Mouse (Mus musculus): ENCODE results near the gene Tiparp. TPM values are rescaled to one million over a fixed set of nuclear protein-coding genes. Genes with fewer than 3 reads are reported as not detected.

The Tiparp gene
- polyA plus RNA-seq, 1 experiment from 2014 or later: 24.3 TPM

DNA sequence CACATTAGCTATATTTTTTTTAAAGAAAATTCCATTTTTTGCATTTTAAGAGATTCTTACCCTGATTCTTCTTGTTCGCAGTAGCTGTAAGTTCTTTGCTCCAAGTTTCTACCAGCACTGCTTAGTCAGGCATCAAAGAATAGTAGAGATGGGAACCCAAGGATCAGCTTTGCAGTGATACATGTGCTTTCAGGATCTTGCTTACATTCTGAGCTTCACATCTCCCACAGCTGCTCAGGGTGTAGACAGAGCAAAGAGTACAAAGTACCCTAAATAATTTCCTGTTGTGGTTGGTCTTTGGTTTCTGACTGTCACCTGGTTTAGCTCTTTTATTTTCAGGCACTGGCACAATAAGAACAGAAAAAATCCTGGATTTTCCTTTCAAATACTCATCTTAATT lies 9.1 kb downstream of the Tiparp start:
- peaks cover 18% of the 10 kb centered on the region for H3K4me1 ChIP-seq (ENCODE audit: control insufficient read depth, insufficient read depth, low read length)
- WGBS: 79% methylated on average over 1 of the region's 1 CpGs
- no peaks in the 10 kb centered on the region for H3K27me3 ChIP-seq (ENCODE audit: control insufficient read depth, insufficient read depth, low read length)
- no peak overlapping the region for H3K9ac ChIP-seq (ENCODE audit: low read length)
- H3K4me3 ChIP-seq (ENCODE audit: low read length): no peak overlapping the region
- H3K27ac ChIP-seq (ENCODE audit: low read length): no peak overlapping the region; the same call in 1 of the 2 replicates
- no peaks in the 10 kb centered on the region for H3K9me3 ChIP-seq (replicated peaks; ENCODE audit: control insufficient read depth, low read length)
- H3K36me3 ChIP-seq (ENCODE audit: control insufficient read depth, insufficient read depth): peaks cover 6% of the 10 kb centered on the region; the same call in 1 of the 2 replicates
- no peak overlapping the region for H3K4me2 ChIP-seq (ENCODE audit: low read depth, low read length)
- ATAC-seq (replicated peaks; ENCODE audit: extremely low read depth, insufficient read depth, low FRiP score): no peak; the same call in 1 of the 2 replicates

DNA sequence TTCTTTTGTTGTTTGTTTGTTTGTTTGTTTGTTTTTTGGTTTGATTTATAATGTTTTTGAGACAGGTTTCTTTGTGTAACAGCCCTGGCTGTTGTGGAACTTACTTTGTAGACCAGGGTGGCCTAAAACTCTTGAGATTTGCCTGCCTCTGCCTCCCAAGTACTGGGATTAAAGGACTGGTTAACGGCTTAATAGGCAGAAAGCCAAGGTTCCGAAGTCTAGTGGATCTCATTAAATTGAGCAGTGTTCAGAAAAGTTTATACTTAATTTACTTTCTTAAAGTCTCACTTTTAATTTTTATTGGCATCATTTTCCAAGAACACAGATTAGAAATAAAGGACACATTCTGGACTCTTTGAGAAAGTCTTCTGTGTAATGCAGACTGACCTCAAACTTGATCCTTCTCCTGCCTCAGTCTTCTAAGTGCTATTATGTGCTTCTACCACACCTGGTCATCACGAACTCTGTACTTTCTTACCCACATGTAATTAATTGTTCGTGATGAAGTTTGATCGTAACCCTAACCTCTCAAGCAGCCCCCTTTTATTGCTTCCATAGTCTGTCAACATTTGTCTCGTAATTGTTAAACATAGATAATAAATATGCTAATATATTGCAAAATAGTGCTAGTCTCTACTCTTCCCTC lies 12.8 kb downstream of the Tiparp start:
- Histone ChIP-seq H3K27me3 (ENCODE audit: control insufficient read depth, insufficient read depth, low read length) (no peaks in the 10 kb centered on the region), H3K4me3 (ENCODE audit: low read length) (no peak overlapping the region), H3K27ac (ENCODE audit: low read length) (no peak overlapping the region), H3K9me3 (replicated peaks; ENCODE audit: control insufficient read depth, low read length) (no peaks in the 10 kb centered on the region), H3K4me1 (ENCODE audit: control insufficient read depth, insufficient read depth, low read length) (peaks cover 11% of the 10 kb centered on the region), H3K4me2 (ENCODE audit: low read depth, low read length) (no peak overlapping the region), H3K36me3 (ENCODE audit: control insufficient read depth, insufficient read depth) (no peaks in the 10 kb centered on the region), H3K9ac (ENCODE audit: low read length) (no peak overlapping the region)
- no peak for ATAC-seq (replicated peaks; ENCODE audit: extremely low read depth, insufficient read depth, low FRiP score)
- 90% methylated on average over 6 of the region's 6 CpGs for WGBS

DNA sequence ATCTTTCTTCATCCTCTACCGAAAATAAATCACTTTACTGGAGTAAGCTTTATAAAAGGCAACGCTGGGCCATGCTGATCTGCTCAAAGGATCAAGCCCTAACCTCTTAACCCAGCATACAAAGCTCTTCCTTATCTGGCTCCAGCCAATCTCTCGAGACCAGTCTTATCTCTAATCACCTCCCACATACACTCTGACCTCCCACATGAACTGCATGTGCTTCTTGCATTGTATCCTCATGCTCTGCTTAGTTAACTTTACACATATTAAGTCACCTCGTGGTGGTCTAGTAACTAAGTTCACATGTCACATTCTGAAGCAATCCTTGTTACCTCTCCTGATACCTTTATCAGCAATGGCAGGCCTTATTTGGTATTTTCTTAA lies 13.3 kb downstream of the Tiparp start:
- no peak for ATAC-seq (replicated peaks; ENCODE audit: extremely low read depth, insufficient read depth, low FRiP score)

DNA sequence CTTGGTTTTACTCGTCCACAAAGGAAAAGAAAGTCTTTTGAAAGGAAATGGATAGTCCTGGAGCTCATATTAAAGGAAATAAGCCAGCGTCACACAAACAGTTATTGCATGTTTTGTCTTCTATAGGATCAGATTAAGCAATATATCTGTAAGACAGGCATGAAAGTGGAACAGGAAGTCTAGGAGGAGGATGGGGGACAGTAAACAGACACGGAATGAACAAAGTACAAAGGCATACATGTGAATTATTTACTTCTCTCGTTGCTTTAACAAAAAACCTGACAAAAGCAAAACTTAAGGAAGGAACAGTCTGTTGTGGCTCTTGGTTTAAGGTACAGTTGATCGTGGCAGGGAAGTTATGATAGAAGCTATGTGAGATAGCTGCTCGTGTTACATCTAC lies 21.6 kb downstream of the Tiparp start:
- H3K36me3 ChIP-seq (ENCODE audit: control insufficient read depth, insufficient read depth): peaks cover 10% of the 10 kb centered on the region
- no peak overlapping the region for H3K27ac ChIP-seq (ENCODE audit: low read length)
- 70% methylated on average over 6 of the region's 6 CpGs for WGBS
- no peak overlapping the region for H3K4me2 ChIP-seq (ENCODE audit: low read depth, low read length)
- H3K27me3 ChIP-seq (ENCODE audit: control insufficient read depth, insufficient read depth, low read length): no peaks in the 10 kb centered on the region
- no peak for ATAC-seq (replicated peaks; ENCODE audit: extremely low read depth, insufficient read depth, low FRiP score)
- H3K4me3 ChIP-seq (ENCODE audit: low read length): no peak overlapping the region
- H3K9me3 ChIP-seq (replicated peaks; ENCODE audit: control insufficient read depth, low read length): no peaks in the 10 kb centered on the region
- H3K4me1 ChIP-seq (ENCODE audit: control insufficient read depth, insufficient read depth, low read length): no peaks in the 10 kb centered on the region; the same call in 1 of the 2 replicates
- no peak overlapping the region for H3K9ac ChIP-seq (ENCODE audit: low read length)

More for the DNA sequence above, 13.3 kb downstream of the Tiparp start:
- peaks cover 11% of the 10 kb centered on the region for H3K4me1 ChIP-seq (ENCODE audit: control insufficient read depth, insufficient read depth, low read length)
- no peak overlapping the region for H3K27ac ChIP-seq (ENCODE audit: low read length)
- no peaks in the 10 kb centered on the region for H3K27me3 ChIP-seq (ENCODE audit: control insufficient read depth, insufficient read depth, low read length)
- H3K9me3 ChIP-seq (replicated peaks; ENCODE audit: control insufficient read depth, low read length): no peaks in the 10 kb centered on the region
- no peak overlapping the region for H3K4me2 ChIP-seq (ENCODE audit: low read depth, low read length)
- H3K4me3 ChIP-seq (ENCODE audit: low read length): no peak overlapping the region
- H3K36me3 ChIP-seq (ENCODE audit: control insufficient read depth, insufficient read depth): no peaks in the 10 kb centered on the region
- H3K9ac ChIP-seq (ENCODE audit: low read length): no peak overlapping the region
- WGBS: 22% methylated on average over 4 of the region's 4 CpGs

DNA sequence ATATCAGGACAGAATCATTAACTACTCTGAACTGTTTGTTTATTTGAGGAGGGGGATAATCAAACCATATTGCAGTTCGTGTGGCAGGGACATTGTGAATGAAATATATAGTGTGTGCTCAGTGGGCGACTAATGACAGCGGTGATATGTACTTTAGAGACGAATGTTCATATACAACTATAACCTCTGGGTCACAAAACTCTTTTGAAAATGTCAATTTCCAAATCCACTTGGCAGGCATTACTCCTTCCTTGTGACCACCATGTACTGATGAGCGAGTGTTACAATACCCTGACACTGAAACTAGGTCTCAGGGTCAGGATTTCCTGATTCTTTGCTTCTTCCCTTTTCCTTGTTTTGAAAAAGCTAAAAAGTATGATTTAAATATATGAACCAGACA lies 22.9 kb downstream of the Tiparp start:
- H3K4me2 ChIP-seq (ENCODE audit: low read depth, low read length): no peak overlapping the region
- H3K36me3 ChIP-seq (ENCODE audit: control insufficient read depth, insufficient read depth): peaks cover 10% of the 10 kb centered on the region
- 79% methylated on average over 5 of the region's 5 CpGs for WGBS
- H3K9me3 ChIP-seq (replicated peaks; ENCODE audit: control insufficient read depth, low read length): no peaks in the 10 kb centered on the region
- no peak overlapping the region for H3K9ac ChIP-seq (ENCODE audit: low read length)
- H3K4me3 ChIP-seq (ENCODE audit: low read length): no peak overlapping the region
- H3K27ac ChIP-seq (ENCODE audit: low read length): no peak overlapping the region
- H3K4me1 ChIP-seq (ENCODE audit: control insufficient read depth, insufficient read depth, low read length): no peaks in the 10 kb centered on the region; the same call in 1 of the 2 replicates
- ATAC-seq (replicated peaks; ENCODE audit: extremely low read depth, insufficient read depth, low FRiP score): no peak
- H3K27me3 ChIP-seq (ENCODE audit: control insufficient read depth, insufficient read depth, low read length): no peaks in the 10 kb centered on the region

DNA sequence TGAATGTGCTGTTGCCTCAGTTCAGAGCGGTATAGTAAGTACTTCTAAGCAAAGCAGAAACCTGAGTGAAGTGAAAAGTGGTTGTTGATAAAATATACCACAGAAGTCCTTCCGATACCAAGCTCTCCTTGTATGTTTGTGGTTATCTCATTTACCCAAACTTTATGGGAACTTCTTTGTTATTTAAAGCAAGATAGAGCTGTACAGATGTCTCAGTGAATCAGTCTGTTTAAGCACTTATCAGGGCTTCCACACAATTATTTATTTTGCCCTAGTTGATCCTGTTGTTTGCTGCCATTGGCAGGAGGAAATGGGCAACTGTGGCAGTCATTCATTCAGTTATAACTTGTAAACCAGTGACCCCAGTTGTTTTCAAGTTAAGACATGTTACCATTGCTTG lies 26.4 kb downstream of the Tiparp start:
- Histone ChIP-seq H3K9me3 (replicated peaks; ENCODE audit: control insufficient read depth, low read length) (no peaks in the 10 kb centered on the region), H3K36me3 (ENCODE audit: control insufficient read depth, insufficient read depth) (peaks cover 7% of the 10 kb centered on the region), H3K4me1 (ENCODE audit: control insufficient read depth, insufficient read depth, low read length) (no peaks in the 10 kb centered on the region; the same call in 1 of the 2 replicates), H3K4me2 (ENCODE audit: low read depth, low read length) (no peak overlapping the region), H3K27me3 (ENCODE audit: control insufficient read depth, insufficient read depth, low read length) (no peaks in the 10 kb centered on the region), H3K9ac (ENCODE audit: low read length) (no peak overlapping the region), H3K4me3 (ENCODE audit: low read length) (no peak overlapping the region), H3K27ac (ENCODE audit: low read length) (no peak overlapping the region)
- 88% methylated on average over 2 of the region's 2 CpGs for WGBS
- ATAC-seq (replicated peaks; ENCODE audit: extremely low read depth, insufficient read depth, low FRiP score): no peak

DNA sequence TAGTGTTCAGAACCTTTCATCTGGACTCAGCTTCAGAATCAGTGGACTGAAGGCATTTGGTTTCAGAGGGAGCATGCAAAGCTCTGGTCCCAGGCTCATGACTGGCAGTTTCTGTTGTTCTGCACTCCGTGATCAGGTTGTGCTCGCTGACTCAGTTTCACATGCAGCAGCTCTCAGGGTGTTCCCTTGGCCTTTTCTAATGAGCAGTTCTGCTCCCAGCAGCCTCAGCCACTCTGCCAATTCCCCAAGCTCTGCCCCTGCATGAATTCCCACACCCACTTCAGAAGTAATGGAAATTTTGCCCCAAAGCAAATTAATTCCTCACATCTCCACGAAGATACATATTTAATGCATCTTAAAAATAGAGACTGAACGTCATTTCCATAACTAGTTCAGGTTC lies 30.5 kb downstream of the Tiparp start:
- WGBS: 76% methylated on average over 4 of the region's 4 CpGs
- no peaks in the 10 kb centered on the region for H3K9me3 ChIP-seq (replicated peaks; ENCODE audit: control insufficient read depth, low read length)
- ATAC-seq (replicated peaks; ENCODE audit: extremely low read depth, insufficient read depth, low FRiP score): no peak

DNA sequence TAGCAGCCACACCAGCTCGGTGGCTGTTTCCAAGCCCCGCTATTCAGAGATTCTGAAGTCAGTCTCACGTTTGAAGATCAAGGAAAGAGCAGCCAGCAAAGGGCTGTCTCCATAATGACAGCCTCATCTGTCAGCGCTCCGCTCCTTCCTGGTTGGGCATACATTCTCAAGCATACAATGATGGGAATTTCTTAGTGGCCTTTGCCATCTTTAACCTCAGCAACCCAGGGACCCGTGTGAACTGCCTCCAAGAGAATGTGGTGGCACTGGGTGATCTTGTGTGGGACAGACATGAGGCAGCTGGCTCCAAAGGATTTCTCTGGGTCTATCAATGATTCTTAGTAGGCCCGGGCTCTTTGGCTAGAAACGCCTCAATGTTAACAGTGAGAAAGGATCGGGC lies 34.0 kb downstream of the Tiparp start:
- Histone ChIP-seq H3K4me1 (ENCODE audit: control insufficient read depth, insufficient read depth, low read length) (peaks cover 2% of the 10 kb centered on the region; the same call in 1 of the 2 replicates), H3K36me3 (ENCODE audit: control insufficient read depth, insufficient read depth) (no peaks in the 10 kb centered on the region), H3K4me3 (ENCODE audit: low read length) (no peak overlapping the region), H3K27me3 (ENCODE audit: control insufficient read depth, insufficient read depth, low read length) (no peaks in the 10 kb centered on the region), H3K27ac (ENCODE audit: low read length) (no peak overlapping the region), H3K4me2 (ENCODE audit: low read depth, low read length) (no peak overlapping the region), H3K9ac (ENCODE audit: low read length) (no peak overlapping the region), H3K9me3 (replicated peaks; ENCODE audit: control insufficient read depth, low read length) (no peaks in the 10 kb centered on the region)
- no peak for ATAC-seq (replicated peaks; ENCODE audit: extremely low read depth, insufficient read depth, low FRiP score)
- WGBS: 61% methylated on average over 9 of the region's 9 CpGs

More for the DNA sequence above, 30.5 kb downstream of the Tiparp start:
- Histone ChIP-seq H3K4me1 (ENCODE audit: control insufficient read depth, insufficient read depth, low read length) (no peaks in the 10 kb centered on the region), H3K4me3 (ENCODE audit: low read length) (no peak overlapping the region), H3K9ac (ENCODE audit: low read length) (no peak overlapping the region), H3K36me3 (ENCODE audit: control insufficient read depth, insufficient read depth) (0 out of 2 replicates have a peak, but pooled peaks cover 3% of the 10 kb centered on the region), H3K27me3 (ENCODE audit: control insufficient read depth, insufficient read depth, low read length) (no peaks in the 10 kb centered on the region), H3K4me2 (ENCODE audit: low read depth, low read length) (no peak overlapping the region), H3K27ac (ENCODE audit: low read length) (no peak overlapping the region)

DNA sequence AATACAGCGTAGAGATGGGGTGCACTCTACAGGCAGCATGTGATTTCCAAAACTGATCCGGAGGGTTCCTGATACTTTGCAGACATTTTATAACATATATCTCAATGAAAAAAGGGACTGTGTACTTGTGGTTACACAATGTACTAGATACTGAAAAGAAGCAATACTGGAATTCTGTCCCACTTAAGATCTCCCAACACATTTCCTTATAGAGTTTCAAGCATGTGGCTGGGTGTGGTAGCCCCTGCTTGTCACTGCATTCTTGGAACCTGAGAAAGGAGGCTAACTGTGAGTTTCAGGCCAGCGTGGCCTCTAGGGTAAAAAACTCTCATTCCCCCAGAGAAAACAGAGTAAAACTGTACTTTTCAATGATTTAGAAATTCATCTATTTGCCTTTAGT lies 34.5 kb downstream of the Tiparp start:
- H3K4me1 ChIP-seq (ENCODE audit: control insufficient read depth, insufficient read depth, low read length): peaks cover 2% of the 10 kb centered on the region; the same call in 1 of the 2 replicates
- no peak for ATAC-seq (replicated peaks; ENCODE audit: extremely low read depth, insufficient read depth, low FRiP score)
- no peak overlapping the region for H3K9ac ChIP-seq (ENCODE audit: low read length)
- no peak overlapping the region for H3K27ac ChIP-seq (ENCODE audit: low read length)
- no peaks in the 10 kb centered on the region for H3K9me3 ChIP-seq (replicated peaks; ENCODE audit: control insufficient read depth, low read length)
- H3K27me3 ChIP-seq (ENCODE audit: control insufficient read depth, insufficient read depth, low read length): no peaks in the 10 kb centered on the region
- no peak overlapping the region for H3K4me3 ChIP-seq (ENCODE audit: low read length)
- 80% methylated on average over 3 of the region's 3 CpGs for WGBS
- no peak overlapping the region for H3K4me2 ChIP-seq (ENCODE audit: low read depth, low read length)
- H3K36me3 ChIP-seq (ENCODE audit: control insufficient read depth, insufficient read depth): no peaks in the 10 kb centered on the region
